Comparison of ENCODE assay signal across 19 mouse cellular contexts in the genomic region with DNA sequence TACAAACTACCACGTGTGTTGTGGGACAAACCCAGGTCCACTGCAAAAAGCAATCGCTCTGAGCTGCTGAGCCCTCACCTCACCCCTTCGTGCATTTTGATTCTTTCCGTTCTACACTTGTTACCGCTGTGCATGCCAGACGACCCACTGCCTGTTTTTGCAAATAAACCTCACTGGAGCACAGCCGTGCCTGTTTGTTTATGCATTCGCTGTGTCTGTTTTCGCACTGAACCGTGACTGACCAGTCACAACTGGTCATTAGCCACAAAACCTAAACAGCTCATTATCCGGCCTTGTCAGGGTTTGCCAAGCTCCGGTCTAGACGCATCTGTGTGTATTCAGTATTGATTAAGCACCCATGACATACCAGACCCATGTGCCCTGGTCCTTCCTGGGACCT. TPM values are rescaled to one million over a fixed set of nuclear protein-coding genes. Genes with fewer than 3 reads are reported as not detected.
DNase-seq lines count a peak whose midpoint lies in the region; ATAC-seq and TF ChIP-seq lines count a peak whose summit lies in the region.
"Had no signal": no experiment of that assay in that cellular context is flagged by ENCODE, and none has a peak within 500 bp of the region (broad histone marks: within the 10 kb centered on the region; RNA-seq: fewer than 3 reads in every experiment).

No protein-coding gene starts in this region.

- H3K4me1 ChIP-seq in forebrain, postnatal 0 days (ENCODE audit: insufficient read depth): no peaks in the 10 kb centered on the region
- peaks cover 5% of the 10 kb centered on the region; the same call in 1 of the 2 replicates for H3K4me1 ChIP-seq in forebrain, embryonic 16.5 days (replicated peaks; ENCODE audit: control insufficient read depth, insufficient read depth, low read length)
- peaks cover 31% of the 10 kb centered on the region for H3K4me1 ChIP-seq in heart, postnatal 0 days (ENCODE audit: control insufficient read depth, insufficient read depth)
- H3K4me1 ChIP-seq in heart, embryonic 11.5 days (ENCODE audit: control insufficient read depth, insufficient read depth, low read length): peaks cover 5% of the 10 kb centered on the region; the same call in 1 of the 2 replicates
- H3K4me1 ChIP-seq in kidney, embryonic 14.5 days (ENCODE audit: control insufficient read depth, insufficient read depth, low read length): no peaks in the 10 kb centered on the region
- no peaks in the 10 kb centered on the region for H3K4me1 ChIP-seq in midbrain, embryonic 16.5 days (ENCODE audit: control insufficient read depth, insufficient read depth, low read length)
- H3K4me1 ChIP-seq in midbrain, embryonic 14.5 days (ENCODE audit: control insufficient read depth, insufficient read depth, low read length): no peaks in the 10 kb centered on the region
- H3K4me1 ChIP-seq: embryonic facial prominence, embryonic 12.5 days; limb, embryonic 10.5 days had no signal

- H3K36me3 ChIP-seq in forebrain, postnatal 0 days (ENCODE audit: insufficient read depth): peaks cover 76% of the 10 kb centered on the region
- H3K36me3 ChIP-seq in forebrain, embryonic 16.5 days (ENCODE audit: control insufficient read depth, insufficient read depth): peaks cover 42% of the 10 kb centered on the region
- peaks cover 55% of the 10 kb centered on the region for H3K36me3 ChIP-seq in heart, postnatal 0 days (replicated peaks; ENCODE audit: control insufficient read depth, insufficient read depth, low read length)
- H3K36me3 ChIP-seq in heart, embryonic 11.5 days (ENCODE audit: control insufficient read depth, insufficient read depth, low read length): peaks cover 32% of the 10 kb centered on the region
- H3K36me3 ChIP-seq in kidney, embryonic 14.5 days (ENCODE audit: control insufficient read depth, insufficient read depth, low read length): peaks cover 76% of the 10 kb centered on the region
- H3K36me3 ChIP-seq in midbrain, embryonic 16.5 days (ENCODE audit: control insufficient read depth, insufficient read depth, low read length): peaks cover 52% of the 10 kb centered on the region
- H3K36me3 ChIP-seq in midbrain, embryonic 14.5 days (ENCODE audit: control insufficient read depth, insufficient read depth, low read length): peaks cover 92% of the 10 kb centered on the region

- DNase-seq in forebrain, postnatal 0 days: no peak
- no peak for DNase-seq in heart, postnatal 0 days (ENCODE audit: low spot score)
- no peak for DNase-seq in kidney, adult 8-10 months
- DNase-seq in midbrain, embryonic 14.5 days: no peak
- DNase-seq: adrenal gland, postnatal 14 days; cerebellum, adult 11 months; kidney, postnatal 14 days; lung, adult 2 months; right cerebral cortex, postnatal 4 days had no signal

- H3K27ac ChIP-seq in forebrain, postnatal 0 days (ENCODE audit: low read depth, low read length): peak overlapping the region; percentile 66; the same call in 1 of the 2 replicates
- H3K27ac ChIP-seq in forebrain, embryonic 16.5 days (ENCODE audit: low read length): no peak overlapping the region; the same call in 1 of the 2 replicates
- peak overlapping the region; percentile 70 for H3K27ac ChIP-seq in heart, postnatal 0 days (ENCODE audit: low read depth)
- H3K27ac ChIP-seq in heart, embryonic 11.5 days (ENCODE audit: low read depth, low read length): no peak overlapping the region
- H3K27ac ChIP-seq in kidney, embryonic 14.5 days (ENCODE audit: low read depth, low read length): no peak overlapping the region
- H3K27ac ChIP-seq in midbrain, embryonic 16.5 days (ENCODE audit: low read length): 0 out of 2 replicates have a peak overlapping the region, but pooled peaks have one; percentile 3
- H3K27ac ChIP-seq in midbrain, embryonic 14.5 days (replicated peaks; ENCODE audit: low read depth, low read length): no peak overlapping the region
- H3K27ac ChIP-seq: embryonic facial prominence, embryonic 12.5 days; limb, embryonic 10.5 days had no signal

- no peak for TF ChIP-seq CTCF in forebrain, postnatal 0 days (IDR thresholded peaks at IDR 0.05; ENCODE audit: low read depth)
- no peak for TF ChIP-seq CTCF in heart, postnatal 0 days (IDR thresholded peaks at IDR 0.05; ENCODE audit: low read depth)

- 61% methylated on average over 13 of the region's 13 CpGs for WGBS in forebrain, postnatal 0 days
- 68% methylated on average over 13 of the region's 13 CpGs for WGBS in forebrain, embryonic 16.5 days
- 85% methylated on average over 13 of the region's 13 CpGs for WGBS in heart, postnatal 0 days
- WGBS in heart, embryonic 11.5 days (ENCODE audit: insufficient replicate concordance): 88% methylated on average over 13 of the region's 13 CpGs
- WGBS in kidney, embryonic 14.5 days: 85% methylated on average over 13 of the region's 13 CpGs
- WGBS in midbrain, embryonic 16.5 days: 85% methylated on average over 13 of the region's 13 CpGs
- 82% methylated on average over 13 of the region's 13 CpGs for WGBS in midbrain, embryonic 14.5 days

- no peak for TF ChIP-seq EP300 in heart, postnatal 0 days (IDR thresholded peaks at IDR 0.05; ENCODE audit: low read depth)

- no peak overlapping the region for H3K9ac ChIP-seq in forebrain, postnatal 0 days
- H3K9ac ChIP-seq in forebrain, embryonic 16.5 days (replicated peaks; ENCODE audit: low read depth, low read length): no peak overlapping the region
- H3K9ac ChIP-seq in heart, postnatal 0 days (replicated peaks; ENCODE audit: low read depth, low read length): no peak overlapping the region
- no peak overlapping the region for H3K9ac ChIP-seq in heart, embryonic 11.5 days (ENCODE audit: low read depth, low read length)
- H3K9ac ChIP-seq in kidney, embryonic 14.5 days (ENCODE audit: low read depth, low read length): no peak overlapping the region
- no peak overlapping the region for H3K9ac ChIP-seq in midbrain, embryonic 16.5 days (ENCODE audit: low read depth, low read length)
- H3K9ac ChIP-seq in midbrain, embryonic 14.5 days (replicated peaks; ENCODE audit: low read length): no peak overlapping the region
- H3K9ac ChIP-seq: embryonic facial prominence, embryonic 12.5 days had no signal

- ATAC-seq in forebrain, postnatal 0 days: no peak; the same call in 1 of the 2 replicates
- ATAC-seq in forebrain, embryonic 16.5 days: no peak
- ATAC-seq in heart, postnatal 0 days (ENCODE audit: insufficient read depth, low read depth): no peak
- ATAC-seq in heart, embryonic 11.5 days (replicated peaks; ENCODE audit: insufficient number of reproducible peaks, low FRiP score, low TSS enrichment): no peak
- ATAC-seq in kidney, embryonic 14.5 days (ENCODE audit: low FRiP score, low TSS enrichment): 0 out of 2 replicates have a peak, but pooled peaks have one; percentile 12
- no peak for ATAC-seq in midbrain, embryonic 16.5 days
- no peak for ATAC-seq in midbrain, embryonic 14.5 days (ENCODE audit: low FRiP score, low TSS enrichment)
- ATAC-seq: forebrain, embryonic 14.5 days had no signal

- H3K9me3 ChIP-seq in forebrain, postnatal 0 days (ENCODE audit: low read length): no peaks in the 10 kb centered on the region
- H3K9me3 ChIP-seq in forebrain, embryonic 16.5 days (ENCODE audit: control insufficient read depth, low read length): no peaks in the 10 kb centered on the region
- H3K9me3 ChIP-seq in heart, postnatal 0 days (replicated peaks; ENCODE audit: control insufficient read depth, low read length): no peaks in the 10 kb centered on the region
- H3K9me3 ChIP-seq in heart, embryonic 11.5 days (replicated peaks; ENCODE audit: control insufficient read depth, low read length): no peaks in the 10 kb centered on the region
- 0 out of 2 replicates have a peak, but pooled peaks cover 3% of the 10 kb centered on the region for H3K9me3 ChIP-seq in kidney, embryonic 14.5 days (ENCODE audit: control insufficient read depth, low read length)
- peaks cover 3% of the 10 kb centered on the region; the same call in 1 of the 2 replicates for H3K9me3 ChIP-seq in midbrain, embryonic 16.5 days (replicated peaks; ENCODE audit: control insufficient read depth, low read length, poor library complexity, severe bottlenecking)
- H3K9me3 ChIP-seq in midbrain, embryonic 14.5 days (ENCODE audit: control insufficient read depth, low read length): no peaks in the 10 kb centered on the region
- H3K9me3 ChIP-seq: embryonic facial prominence, embryonic 12.5 days; limb, embryonic 10.5 days; megakaryocyte, embryonic 14.5 days had no signal

- H3K27me3 ChIP-seq in forebrain, postnatal 0 days (ENCODE audit: insufficient read depth, low read length): no peaks in the 10 kb centered on the region
- no peaks in the 10 kb centered on the region for H3K27me3 ChIP-seq in forebrain, embryonic 16.5 days (replicated peaks; ENCODE audit: control insufficient read depth, insufficient read depth, low read length)
- no peaks in the 10 kb centered on the region for H3K27me3 ChIP-seq in heart, postnatal 0 days (ENCODE audit: control insufficient read depth, insufficient read depth, low read length)
- H3K27me3 ChIP-seq in heart, embryonic 11.5 days (ENCODE audit: control insufficient read depth, insufficient read depth, low read length): no peaks in the 10 kb centered on the region
- H3K27me3 ChIP-seq in kidney, embryonic 14.5 days (ENCODE audit: control insufficient read depth, insufficient read depth, low read length): no peaks in the 10 kb centered on the region
- no peaks in the 10 kb centered on the region for H3K27me3 ChIP-seq in midbrain, embryonic 16.5 days (ENCODE audit: control insufficient read depth, insufficient read depth, low read depth, low read length)
- no peaks in the 10 kb centered on the region for H3K27me3 ChIP-seq in midbrain, embryonic 14.5 days (ENCODE audit: control insufficient read depth, insufficient read depth, low read length)
- H3K27me3 ChIP-seq: embryonic facial prominence, embryonic 12.5 days; megakaryocyte, embryonic 14.5 days had no signal

- H3K4me2 ChIP-seq in forebrain, postnatal 0 days (ENCODE audit: low read depth): no peak overlapping the region
- no peak overlapping the region for H3K4me2 ChIP-seq in forebrain, embryonic 16.5 days (ENCODE audit: low read length)
- H3K4me2 ChIP-seq in heart, postnatal 0 days (ENCODE audit: low read depth, low read length): no peak overlapping the region
- H3K4me2 ChIP-seq in heart, embryonic 11.5 days: no peak overlapping the region
- H3K4me2 ChIP-seq in kidney, embryonic 14.5 days (replicated peaks; ENCODE audit: low read depth, low read length): no peak overlapping the region
- no peak overlapping the region for H3K4me2 ChIP-seq in midbrain, embryonic 16.5 days (ENCODE audit: low read length)
- H3K4me2 ChIP-seq in midbrain, embryonic 14.5 days (ENCODE audit: low read length): no peak overlapping the region
- H3K4me2 ChIP-seq: embryonic facial prominence, embryonic 12.5 days; liver, embryonic 11.5 days had no signal

- H3K4me3 ChIP-seq in forebrain, postnatal 0 days (ENCODE audit: low read depth, low read length): no peak overlapping the region
- no peak overlapping the region for H3K4me3 ChIP-seq in forebrain, embryonic 16.5 days (replicated peaks; ENCODE audit: low read length)
- H3K4me3 ChIP-seq in heart, postnatal 0 days (ENCODE audit: low read depth, low read length): no peak overlapping the region
- H3K4me3 ChIP-seq in heart, embryonic 11.5 days (ENCODE audit: low read depth, low read length): no peak overlapping the region
- no peak overlapping the region for H3K4me3 ChIP-seq in kidney, embryonic 14.5 days (ENCODE audit: low read length)
- no peak overlapping the region for H3K4me3 ChIP-seq in midbrain, embryonic 16.5 days (ENCODE audit: low read depth, low read length)
- no peak overlapping the region for H3K4me3 ChIP-seq in midbrain, embryonic 14.5 days (replicated peaks; ENCODE audit: low read depth, low read length)
- H3K4me3 ChIP-seq: embryonic facial prominence, embryonic 12.5 days; erythroblast, embryonic 14.5 days; limb, embryonic 10.5 days; megakaryocyte, embryonic 14.5 days had no signal

RNA-seq across cellular contexts. Expression of a gene that starts 10.5 kb away (rescaled TPM):
- total RNA-seq in forebrain, postnatal 0 days (2014; rRNA removed): 234 and 357 TPM in 2 replicates
- 171 and 225 TPM in 2 replicates for polyA plus RNA-seq in forebrain, postnatal 0 days (2015; fragmentation: Nextera tagmentation; extraction: Ambion mirVana)
- 161 and 219 TPM in 2 replicates for polyA plus RNA-seq in forebrain, embryonic 16.5 days (2015; fragmentation: Nextera tagmentation; extraction: Ambion mirVana)
- 157 and 179 TPM in 2 replicates for total RNA-seq in heart, postnatal 0 days (2014; rRNA removed; ENCODE audit: low replicate concordance)
- 97.2 and 106 TPM in 2 replicates for polyA plus RNA-seq in heart, postnatal 0 days (2015; fragmentation: Nextera tagmentation; extraction: Ambion mirVana)
- polyA plus RNA-seq in heart, embryonic 11.5 days (2014; fragmentation: Nextera tagmentation; extraction: Ambion mirVana): 39.3 and 81.8 TPM in 2 replicates
- polyA plus RNA-seq in kidney, embryonic 14.5 days (2014; fragmentation: Nextera tagmentation; extraction: Ambion mirVana): 32.5 and 201 TPM in 2 replicates
- polyA plus RNA-seq in midbrain, embryonic 16.5 days (2015; fragmentation: Nextera tagmentation; extraction: Ambion mirVana): 168 and 172 TPM in 2 replicates
- polyA plus RNA-seq in midbrain, embryonic 14.5 days (2014; fragmentation: Nextera tagmentation; extraction: Ambion mirVana): 62.1 and 196 TPM in 2 replicates

RNA-seq across cellular contexts. Expression of a gene that starts 19.3 kb away (rescaled TPM):
- total RNA-seq in forebrain, postnatal 0 days (2014; rRNA removed): 30.2 and 33.0 TPM in 2 replicates
- 37.5 and 42.0 TPM in 2 replicates for polyA plus RNA-seq in forebrain, postnatal 0 days (2015; fragmentation: Nextera tagmentation; extraction: Ambion mirVana)
- polyA plus RNA-seq in forebrain, embryonic 16.5 days (2015; fragmentation: Nextera tagmentation; extraction: Ambion mirVana): 52.2 and 52.5 TPM in 2 replicates
- 30.1 and 38.9 TPM in 2 replicates for total RNA-seq in heart, postnatal 0 days (2014; rRNA removed; ENCODE audit: low replicate concordance)
- 33.1 and 36.9 TPM in 2 replicates for polyA plus RNA-seq in heart, postnatal 0 days (2015; fragmentation: Nextera tagmentation; extraction: Ambion mirVana)
- polyA plus RNA-seq in heart, embryonic 11.5 days (2014; fragmentation: Nextera tagmentation; extraction: Ambion mirVana): 20.9 and 22.1 TPM in 2 replicates
- polyA plus RNA-seq in kidney, embryonic 14.5 days (2014; fragmentation: Nextera tagmentation; extraction: Ambion mirVana): 29.1 and 32.5 TPM in 2 replicates
- polyA plus RNA-seq in midbrain, embryonic 16.5 days (2015; fragmentation: Nextera tagmentation; extraction: Ambion mirVana): 44.3 and 45.9 TPM in 2 replicates
- polyA plus RNA-seq in midbrain, embryonic 14.5 days (2014; fragmentation: Nextera tagmentation; extraction: Ambion mirVana): 27.5 and 39.6 TPM in 2 replicates

RNA-seq across cellular contexts. Expression of a gene that starts 30.0 kb away (rescaled TPM):
- 136 and 141 TPM in 2 replicates for total RNA-seq in forebrain, postnatal 0 days (2014; rRNA removed)
- 147 and 150 TPM in 2 replicates for polyA plus RNA-seq in forebrain, postnatal 0 days (2015; fragmentation: Nextera tagmentation; extraction: Ambion mirVana)
- 122 and 124 TPM in 2 replicates for polyA plus RNA-seq in forebrain, embryonic 16.5 days (2015; fragmentation: Nextera tagmentation; extraction: Ambion mirVana)
- 21.8 and 40.7 TPM in 2 replicates for total RNA-seq in heart, postnatal 0 days (2014; rRNA removed; ENCODE audit: low replicate concordance)
- polyA plus RNA-seq in heart, postnatal 0 days (2015; fragmentation: Nextera tagmentation; extraction: Ambion mirVana): 30.5 and 31.8 TPM in 2 replicates
- 67.4 TPM in 2 replicates for polyA plus RNA-seq in heart, embryonic 11.5 days (2014; fragmentation: Nextera tagmentation; extraction: Ambion mirVana)
- 73.6 and 76.0 TPM in 2 replicates for polyA plus RNA-seq in kidney, embryonic 14.5 days (2014; fragmentation: Nextera tagmentation; extraction: Ambion mirVana)
- 135 and 139 TPM in 2 replicates for polyA plus RNA-seq in midbrain, embryonic 16.5 days (2015; fragmentation: Nextera tagmentation; extraction: Ambion mirVana)
- polyA plus RNA-seq in midbrain, embryonic 14.5 days (2014; fragmentation: Nextera tagmentation; extraction: Ambion mirVana): 155 and 164 TPM in 2 replicates

RNA-seq across cellular contexts. Expression of a gene that starts 30.5 kb away (rescaled TPM):
- total RNA-seq in forebrain, postnatal 0 days (2014; rRNA removed): 31.2 and 37.6 TPM in 2 replicates
- 41.0 and 44.2 TPM in 2 replicates for polyA plus RNA-seq in forebrain, postnatal 0 days (2015; fragmentation: Nextera tagmentation; extraction: Ambion mirVana)
- 50.0 and 57.0 TPM in 2 replicates for polyA plus RNA-seq in forebrain, embryonic 16.5 days (2015; fragmentation: Nextera tagmentation; extraction: Ambion mirVana)
- total RNA-seq in heart, postnatal 0 days (2014; rRNA removed; ENCODE audit: low replicate concordance): 28.5 and 50.9 TPM in 2 replicates
- 42.9 and 48.7 TPM in 2 replicates for polyA plus RNA-seq in heart, postnatal 0 days (2015; fragmentation: Nextera tagmentation; extraction: Ambion mirVana)
- 63.1 and 67.2 TPM in 2 replicates for polyA plus RNA-seq in heart, embryonic 11.5 days (2014; fragmentation: Nextera tagmentation; extraction: Ambion mirVana)
- polyA plus RNA-seq in kidney, embryonic 14.5 days (2014; fragmentation: Nextera tagmentation; extraction: Ambion mirVana): 77.6 and 82.6 TPM in 2 replicates
- polyA plus RNA-seq in midbrain, embryonic 16.5 days (2015; fragmentation: Nextera tagmentation; extraction: Ambion mirVana): 42.3 and 42.7 TPM in 2 replicates
- polyA plus RNA-seq in midbrain, embryonic 14.5 days (2014; fragmentation: Nextera tagmentation; extraction: Ambion mirVana): 43.1 and 43.9 TPM in 2 replicates

RNA-seq across cellular contexts. Expression of a gene that starts 48.0 kb away (rescaled TPM):
- total RNA-seq in forebrain, postnatal 0 days (2014; rRNA removed): 142 and 157 TPM in 2 replicates
- polyA plus RNA-seq in forebrain, postnatal 0 days (2015; fragmentation: Nextera tagmentation; extraction: Ambion mirVana): 364 and 391 TPM in 2 replicates
- polyA plus RNA-seq in forebrain, embryonic 16.5 days (2015; fragmentation: Nextera tagmentation; extraction: Ambion mirVana): 264 and 288 TPM in 2 replicates
- total RNA-seq in heart, postnatal 0 days (2014; rRNA removed; ENCODE audit: low replicate concordance): 84.0 and 92.5 TPM in 2 replicates
- 184 and 206 TPM in 2 replicates for polyA plus RNA-seq in heart, postnatal 0 days (2015; fragmentation: Nextera tagmentation; extraction: Ambion mirVana)
- polyA plus RNA-seq in heart, embryonic 11.5 days (2014; fragmentation: Nextera tagmentation; extraction: Ambion mirVana): 241 and 245 TPM in 2 replicates
- 224 and 236 TPM in 2 replicates for polyA plus RNA-seq in kidney, embryonic 14.5 days (2014; fragmentation: Nextera tagmentation; extraction: Ambion mirVana)
- 320 and 347 TPM in 2 replicates for polyA plus RNA-seq in midbrain, embryonic 16.5 days (2015; fragmentation: Nextera tagmentation; extraction: Ambion mirVana)
- polyA plus RNA-seq in midbrain, embryonic 14.5 days (2014; fragmentation: Nextera tagmentation; extraction: Ambion mirVana): 324 and 331 TPM in 2 replicates

Comparison
In these comparisons a context has a peak if more than half of its experiments do, and no peak if none do; other contexts are left out.
1. H3K27ac ChIP-seq: peak in forebrain, postnatal 0 days (single experiment), heart, postnatal 0 days (single experiment) and midbrain, embryonic 16.5 days (single experiment); none in forebrain, embryonic 16.5 days (single experiment), heart, embryonic 11.5 days (single experiment), kidney, embryonic 14.5 days (single experiment) and midbrain, embryonic 14.5 days (single experiment).